Mouse (Mus musculus) E14TG2a.4 (cell line): ENCODE measurements at regions not wholly inside any gene's neighbourhood (a gene's known extent, or its start where the extent isn't known, plus 50 kb on each side); places are given as distances from the start of the nearest gene placed in this dataset.

Experiments used
- H3K27me3 ChIP-seq: 2 replicates; pipeline ENCODE4 v1.6.1; 2014; ENCODE audit warnings: low read length, control low read depth; ENCODE audit not compliant: insufficient read depth
- H3K36me3 ChIP-seq: 2 replicates; pipeline ENCODE4 v1.6.1; 2014; ENCODE audit warnings: low read length, control low read depth; ENCODE audit not compliant: insufficient read depth
- H3K4me1 ChIP-seq: replicated peaks from 2 replicates; pipeline ENCODE4 v1.6.1; 2014; ENCODE audit warnings: low read depth, low read length, control low read depth
- H3K4me3 ChIP-seq: replicated peaks from 2 replicates; pipeline ENCODE4 v1.5.1; 2014; ENCODE audit warnings: mild to moderate bottlenecking, low read length
- H3K9me3 ChIP-seq: 2 replicates; pipeline ENCODE4 v1.6.1; 2014; ENCODE audit warnings: low read length, control low read depth
- CTCF ChIP-seq: conservative IDR thresholded peaks from 2 replicates; pipeline ENCODE4 v1.5.1; 2014; ENCODE audit warnings: low read length
- NANOG ChIP-seq: IDR thresholded peaks from 2 replicates; pipeline ENCODE4 v1.6.1; 2014; ENCODE audit warnings: borderline replicate concordance, low read length, mixed read lengths
- POU5F1 ChIP-seq: IDR thresholded peaks from 2 replicates; pipeline ENCODE4 v1.6.1; 2014; ENCODE audit warnings: low read length, borderline replicate concordance

- no peak overlapping the region for H3K4me3 ChIP-seq
- H3K36me3 ChIP-seq = no peaks in the 10 kb centered on the region
- TF ChIP-seq CTCF (no peak), POU5F1 (no peak), NANOG (no peak)
- no peaks in the 10 kb centered on the region for H3K27me3 ChIP-seq
- no peaks in the 10 kb centered on the region for H3K4me1 ChIP-seq
- no peaks in the 10 kb centered on the region for H3K9me3 ChIP-seq
Observed at GRCm38 (mm10) chr3:15179079-15179812, 152.9 kb downstream of the Gm9733 start.

DNA sequence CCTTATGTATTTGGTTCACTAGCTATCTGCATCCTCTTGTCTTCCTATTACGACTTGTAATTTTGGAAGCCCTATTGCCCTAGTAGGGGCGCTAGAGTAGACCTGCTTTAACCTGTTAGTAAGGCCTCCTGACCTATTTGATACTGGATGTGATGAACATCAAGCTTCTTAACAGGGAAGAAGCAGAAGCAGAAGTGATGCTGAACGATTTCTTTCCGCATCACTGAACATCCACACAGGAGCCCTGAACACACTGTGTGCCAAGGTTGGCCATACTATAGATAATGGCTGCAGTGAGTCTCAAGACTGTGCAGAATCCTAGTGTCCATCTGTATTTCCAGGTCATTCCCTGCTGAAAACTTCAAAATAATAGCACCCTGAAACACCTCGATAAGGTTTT lies 151.0 kb downstream of the Gm9733 start:
- Histone ChIP-seq H3K36me3 (no peaks in the 10 kb centered on the region), H3K4me1 (no peaks in the 10 kb centered on the region), H3K9me3 (no peaks in the 10 kb centered on the region), H3K27me3 (no peaks in the 10 kb centered on the region), H3K4me3 (no peak overlapping the region)
- TF ChIP-seq CTCF (no peak), POU5F1 (no peak), NANOG (no peak)

DNA sequence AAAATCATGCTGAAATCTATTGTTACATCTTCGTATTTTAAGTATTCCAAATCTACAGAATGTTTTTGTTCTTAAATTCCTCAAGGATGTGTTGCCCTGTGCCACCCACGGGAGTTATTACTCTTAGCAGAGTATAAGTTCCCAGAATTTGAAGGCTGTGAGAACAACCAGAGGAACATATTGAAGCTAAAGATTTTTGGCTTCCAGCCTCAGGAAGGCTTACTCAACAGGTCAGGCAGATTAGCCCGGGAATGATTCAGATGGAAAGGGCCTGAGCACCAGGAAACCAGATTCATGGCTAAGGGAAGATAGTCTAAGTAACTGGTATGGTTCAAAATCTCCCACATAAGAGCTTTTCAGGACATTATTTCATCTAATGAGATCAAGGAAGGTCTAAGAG lies 145.4 kb downstream of the Gm9733 start:
- no peak overlapping the region for H3K4me3 ChIP-seq
- TF ChIP-seq CTCF = no peak
- TF ChIP-seq POU5F1 = no peak
- no peak for TF ChIP-seq NANOG
- H3K27me3 ChIP-seq = no peaks in the 10 kb centered on the region
- H3K36me3 ChIP-seq = no peaks in the 10 kb centered on the region
- no peaks in the 10 kb centered on the region for H3K9me3 ChIP-seq
- H3K4me1 ChIP-seq = no peaks in the 10 kb centered on the region

DNA sequence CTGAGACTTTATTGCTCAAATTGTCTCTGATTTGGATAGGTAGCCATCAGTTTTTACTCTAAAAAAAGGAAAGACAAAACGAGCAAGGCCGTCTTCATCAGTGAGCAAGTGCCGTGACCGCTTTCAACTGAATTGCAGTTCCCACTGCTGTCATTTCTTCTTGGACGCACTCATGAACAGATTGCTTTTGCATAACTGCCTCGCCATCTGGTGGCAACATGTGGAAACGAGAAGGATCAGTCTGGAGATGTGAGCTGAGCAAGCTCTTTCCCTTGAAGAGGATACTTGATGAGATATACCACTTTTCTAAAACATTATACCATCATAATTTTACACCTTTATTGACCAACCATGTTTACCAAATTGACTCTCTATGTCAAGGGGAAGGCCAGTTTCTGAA lies 137.7 kb downstream of the Gm9733 start:
- Histone ChIP-seq H3K27me3 (no peaks in the 10 kb centered on the region), H3K36me3 (no peaks in the 10 kb centered on the region), H3K9me3 (no peaks in the 10 kb centered on the region), H3K4me1 (no peaks in the 10 kb centered on the region), H3K4me3 (no peak overlapping the region)
- no peak for TF ChIP-seq POU5F1
- peak; percentile 61 for TF ChIP-seq CTCF

GRCm38 (mm10) chr3:15196101-15196500 lies 136.0 kb downstream of the Gm9733 start:
- Histone ChIP-seq H3K4me1 (no peaks in the 10 kb centered on the region), H3K9me3 (no peaks in the 10 kb centered on the region), H3K36me3 (no peaks in the 10 kb centered on the region), H3K4me3 (no peak overlapping the region), H3K27me3 (no peaks in the 10 kb centered on the region)
- TF ChIP-seq POU5F1 (no peak), NANOG (no peak), CTCF (no peak)

DNA sequence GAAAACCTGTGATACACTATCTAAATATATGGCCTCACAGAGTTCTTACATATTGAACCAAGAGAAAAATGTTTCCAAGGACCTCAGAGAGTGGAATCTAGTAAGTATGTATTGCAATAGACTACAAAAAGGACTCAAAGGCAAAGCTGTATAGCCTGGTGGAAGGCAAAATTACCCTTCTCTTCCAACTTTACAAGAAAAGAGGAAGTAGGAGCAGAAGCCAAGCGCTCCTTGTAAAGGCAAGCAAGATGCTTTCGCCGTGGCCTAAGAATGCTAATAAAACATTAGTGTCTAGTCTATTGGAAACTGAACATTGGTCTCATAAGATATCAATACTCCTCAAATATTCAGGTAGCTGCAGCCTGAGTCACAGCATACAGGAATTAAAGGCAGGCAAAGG lies 134.0 kb downstream of the Gm9733 start:
- Histone ChIP-seq H3K9me3 (no peaks in the 10 kb centered on the region), H3K4me3 (no peak overlapping the region), H3K36me3 (no peaks in the 10 kb centered on the region), H3K4me1 (no peaks in the 10 kb centered on the region), H3K27me3 (no peaks in the 10 kb centered on the region)
- TF ChIP-seq POU5F1 (no peak), NANOG (no peak), CTCF (no peak)

GRCm38 (mm10) chr3:15200309-15200708 lies 131.8 kb downstream of the Gm9733 start:
- H3K4me1 ChIP-seq = no peaks in the 10 kb centered on the region
- no peaks in the 10 kb centered on the region for H3K27me3 ChIP-seq
- no peaks in the 10 kb centered on the region for H3K36me3 ChIP-seq
- H3K9me3 ChIP-seq = no peaks in the 10 kb centered on the region
- H3K4me3 ChIP-seq = no peak overlapping the region
- TF ChIP-seq POU5F1 (no peak), CTCF (no peak), NANOG (no peak)

DNA sequence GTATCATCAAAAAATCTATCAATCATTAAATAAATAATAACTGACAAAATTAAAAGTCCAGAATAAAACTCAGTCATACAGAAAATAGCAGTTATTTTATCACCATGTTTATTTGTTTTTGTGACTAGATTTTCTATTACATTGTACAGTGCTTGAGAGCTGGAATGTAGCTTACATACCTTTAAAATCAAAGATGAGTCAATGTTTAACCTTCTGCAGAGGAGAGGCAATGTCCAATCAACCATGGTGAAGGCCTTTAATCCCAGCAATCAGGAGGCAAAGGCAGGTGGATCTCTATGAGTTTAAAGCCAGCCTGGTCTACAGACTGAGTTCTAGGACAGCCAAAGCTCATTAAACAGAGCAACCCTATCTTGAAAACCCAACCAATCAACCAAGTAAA lies 131.1 kb downstream of the Gm9733 start:
- Histone ChIP-seq H3K9me3 (no peaks in the 10 kb centered on the region), H3K4me3 (no peak overlapping the region), H3K36me3 (no peaks in the 10 kb centered on the region), H3K4me1 (no peaks in the 10 kb centered on the region), H3K27me3 (no peaks in the 10 kb centered on the region)
- TF ChIP-seq NANOG (no peak), POU5F1 (no peak), CTCF (no peak)

DNA sequence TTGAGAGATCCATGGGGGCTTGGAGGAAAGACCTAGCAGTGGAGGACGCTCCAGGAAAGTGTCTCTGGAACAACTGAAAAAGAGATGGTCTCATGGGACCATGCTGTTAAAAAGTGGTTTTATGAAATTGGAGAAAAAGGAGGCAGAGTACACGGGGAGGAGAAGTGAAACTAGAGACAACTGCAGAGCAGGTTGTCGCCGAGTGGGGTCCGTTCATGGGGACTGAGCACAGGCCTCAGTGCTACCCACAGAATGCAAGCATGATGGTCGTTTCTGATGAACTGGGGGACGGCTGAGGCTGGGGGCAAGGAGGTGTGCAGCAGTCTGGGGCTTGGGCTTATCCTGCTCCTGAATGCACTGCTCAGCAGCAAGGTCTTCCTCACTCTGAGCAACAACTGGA lies 129.3 kb downstream of the Gm9733 start:
- no peak for TF ChIP-seq POU5F1
- no peak for TF ChIP-seq CTCF
- Histone ChIP-seq H3K4me1 (no peaks in the 10 kb centered on the region), H3K36me3 (no peaks in the 10 kb centered on the region), H3K4me3 (no peak overlapping the region), H3K27me3 (no peaks in the 10 kb centered on the region), H3K9me3 (no peaks in the 10 kb centered on the region)
